Mouse (Mus musculus) brain, embryonic 14.5 days (tissue): ENCODE measurements at regions not wholly inside any gene's neighbourhood (a gene's known extent, or its start where the extent isn't known, plus 50 kb on each side); places are given as distances from the start of the nearest gene placed in this dataset.
A peak's percentile ranks its signal among the peaks of the same experiment; 100 is the strongest.

Source experiments
- DNase-seq: peaks from one replicate; pipeline ENCODE4 v3.0.0-alpha.2; 2011; ENCODE audit warnings: low read depth
- CTCF ChIP-seq: fragments of 200-500 bp; IDR thresholded peaks from 2 replicates; pipeline ENCODE4 v1.5.1; 2012; ENCODE audit warnings: inconsistent platforms, mild to moderate bottlenecking, moderate library complexity, borderline replicate concordance; ENCODE audit not compliant: insufficient read depth, insufficient read length; ENCODE audit errors: extremely low read depth
- POLR2A ChIP-seq: fragments of 200-500 bp; IDR thresholded peaks from 2 replicates; pipeline ENCODE4 v1.6.1; 2012; ENCODE audit warnings: mild to moderate bottlenecking, inconsistent platforms, borderline replicate concordance; ENCODE audit not compliant: poor library complexity, insufficient read depth, insufficient read length, severe bottlenecking; ENCODE audit errors: extremely low read depth

GRCm38 (mm10) chr7:34587239-34587638, 69.3 kb downstream of the Kctd15 start:
- no peak for DNase-seq

DNA sequence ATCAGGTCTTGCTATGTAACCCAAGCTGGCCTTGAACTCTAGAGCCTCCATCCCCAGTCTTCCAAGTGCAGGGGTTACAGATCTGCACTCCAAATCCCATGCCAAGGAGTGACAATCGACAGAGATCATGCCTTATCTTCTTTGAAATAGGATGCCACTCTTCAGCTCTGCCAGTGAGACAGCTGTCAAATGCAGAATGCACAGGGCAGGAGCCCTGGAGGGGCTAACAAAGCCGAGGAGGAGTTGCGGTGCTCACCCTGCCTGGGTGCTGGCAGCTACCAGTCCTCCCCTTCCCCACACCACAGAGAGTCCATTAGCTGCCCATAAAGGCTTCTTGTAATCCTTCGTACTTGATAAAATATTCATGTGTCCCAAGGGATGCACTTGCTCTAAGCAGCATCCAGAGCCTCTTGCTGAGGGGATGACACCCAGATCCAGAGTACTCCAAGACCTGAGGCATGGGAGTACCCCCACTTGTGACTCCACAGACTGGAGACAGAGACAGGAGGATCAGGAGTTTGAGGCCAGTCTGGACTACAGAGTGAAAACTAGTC, 71.1 kb downstream of the Kctd15 start:
- no peak for DNase-seq
- TF ChIP-seq CTCF (no peak), POLR2A (no peak)

More at GRCm38 (mm10) chr7:34587239-34587638, 69.3 kb downstream of the Kctd15 start:
- TF ChIP-seq CTCF (no peak), POLR2A (no peak)

DNA sequence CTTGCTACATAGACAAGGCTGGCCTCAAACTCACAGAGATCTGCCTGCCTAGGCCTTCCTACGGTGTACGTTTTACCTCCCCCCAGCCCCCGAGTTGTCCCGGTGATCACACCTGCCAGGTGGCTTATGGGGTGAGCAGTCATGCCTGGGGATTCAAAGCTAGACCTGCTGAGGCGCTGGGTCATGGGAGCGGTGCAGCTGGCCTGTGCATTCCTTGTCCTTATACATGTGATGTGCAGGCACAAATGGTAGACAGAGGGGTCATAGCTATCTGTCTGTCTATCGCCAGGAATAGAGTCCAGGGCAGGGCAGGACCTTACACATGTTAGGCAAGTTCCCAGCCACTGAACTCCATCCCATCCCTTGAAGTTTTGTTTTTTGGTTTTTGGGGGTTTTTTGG, 71.7 kb downstream of the Kctd15 start:
- TF ChIP-seq CTCF (no peak), POLR2A (no peak)
- no peak for DNase-seq

GRCm38 (mm10) chr7:34580866-34581265, 75.7 kb downstream of the Kctd15 start:
- DNase-seq: no peak
- TF ChIP-seq CTCF (no peak), POLR2A (no peak)

DNA sequence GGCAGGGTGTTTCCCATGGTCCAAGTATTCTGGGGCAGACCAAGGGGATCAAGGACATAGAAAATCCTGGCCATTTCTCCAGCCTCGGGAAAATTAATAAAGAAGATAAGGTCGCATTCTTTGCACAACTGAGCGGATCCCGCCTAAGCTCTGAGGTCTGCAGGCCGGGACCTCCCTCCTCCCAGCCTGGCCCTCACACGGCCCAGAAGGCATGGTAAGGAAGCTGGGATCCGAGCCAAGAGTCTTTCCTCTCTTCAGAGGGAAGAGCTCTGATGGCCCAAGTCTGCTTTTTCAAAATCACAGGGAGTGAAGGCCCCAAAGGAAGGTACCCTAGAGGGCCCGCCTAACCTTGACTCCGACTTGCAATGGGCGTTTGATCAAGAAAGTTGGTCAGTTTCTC, 85.2 kb downstream of the Kctd15 start:
- TF ChIP-seq CTCF (no peak), POLR2A (no peak)
- peak; percentile 71 for DNase-seq

- no peak for TF ChIP-seq POLR2A
- TF ChIP-seq CTCF: no peak
- peak; percentile 83 for DNase-seq
Observed at GRCm38 (mm10) chr7:34570114-34571065, 86.1 kb downstream of the Kctd15 start.

GRCm38 (mm10) chr7:34569747-34570113, 86.8 kb downstream of the Kctd15 start:
- TF ChIP-seq CTCF (no peak), POLR2A (no peak)
- DNase-seq: no peak

DNA sequence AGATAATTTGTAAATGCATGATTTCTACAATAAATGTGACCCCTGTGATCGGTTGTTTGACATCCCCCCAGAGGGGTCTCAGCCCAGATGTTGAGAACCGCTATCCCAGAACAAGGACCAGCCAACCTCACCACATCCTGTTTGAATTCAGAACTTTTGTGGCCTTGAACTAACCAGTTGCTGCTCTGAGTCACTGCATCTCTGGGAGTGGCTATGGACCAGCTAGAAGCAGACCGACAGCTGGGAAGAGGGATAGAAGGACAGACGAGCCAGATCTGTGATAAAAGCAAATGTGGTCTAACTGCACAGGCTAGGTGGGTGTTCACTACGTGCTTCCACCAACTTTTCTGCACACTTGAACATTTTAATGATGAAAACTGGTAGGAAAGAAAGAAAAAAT, 89.0 kb downstream of the Kctd15 start:
- TF ChIP-seq CTCF (no peak), POLR2A (no peak)
- DNase-seq: no peak

DNA sequence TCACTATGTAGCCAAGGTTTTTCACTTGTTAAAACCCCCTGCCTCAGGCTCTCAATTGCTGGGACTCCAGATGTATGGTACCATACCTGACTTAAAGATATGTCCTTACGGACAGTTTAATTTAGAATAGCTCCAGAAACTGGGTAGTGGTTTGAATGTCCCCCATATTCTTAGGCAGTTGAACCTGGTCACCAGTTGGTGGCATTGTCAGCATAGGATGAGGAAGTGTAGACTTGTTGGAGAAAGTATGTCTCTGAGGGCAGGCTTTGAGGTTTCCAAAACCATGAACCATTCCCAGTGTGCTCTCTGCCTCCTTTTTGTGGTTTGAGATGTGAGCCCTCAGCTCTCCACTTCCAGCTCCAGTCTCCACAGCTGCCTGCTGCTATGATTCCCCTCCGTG, 94.4 kb downstream of the Kctd15 start:
- TF ChIP-seq POLR2A (no peak), CTCF (peak; percentile 5; the same call in 1 of the 2 replicates)
- DNase-seq: peak; percentile 29

DNA sequence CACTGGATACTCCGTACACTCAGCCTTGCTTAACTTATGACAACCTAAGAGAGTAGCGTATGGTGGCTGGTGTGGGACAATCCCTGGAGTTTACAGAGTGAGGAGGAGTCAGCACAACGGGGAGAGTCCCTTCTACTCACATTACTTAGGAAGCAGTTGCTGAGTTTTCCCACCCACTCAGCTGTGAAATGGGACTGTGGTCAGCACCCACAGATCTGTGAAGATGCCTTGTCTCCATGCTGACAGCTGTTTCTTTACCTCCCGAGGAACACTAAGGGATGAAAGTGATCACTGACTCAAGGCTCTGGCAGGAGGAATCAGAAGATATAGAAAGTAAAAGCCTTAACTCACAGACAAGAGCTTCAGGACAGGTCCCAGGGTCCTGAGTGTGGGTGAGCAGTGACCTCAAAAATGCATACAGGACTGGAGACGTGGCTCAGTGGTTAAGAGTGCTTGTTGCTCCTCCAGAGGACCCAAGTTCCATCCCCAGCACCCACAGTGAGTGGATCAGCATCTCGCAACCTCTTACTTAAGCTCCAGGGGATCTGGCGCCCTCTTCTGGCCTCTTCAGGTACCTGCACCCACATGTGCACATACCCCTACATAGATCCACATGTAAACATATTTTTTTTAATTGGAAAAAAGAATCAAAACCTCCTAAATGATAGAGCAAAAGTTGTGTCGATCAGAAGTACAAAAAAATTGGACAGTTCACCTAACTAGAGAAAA, 97.8 kb downstream of the Kctd15 start:
- TF ChIP-seq CTCF (0 out of 2 replicates have a peak, but pooled peaks have one; percentile 17), POLR2A (no peak)
- DNase-seq: no peak

GRCm38 (mm10) chr7:34555196-34555595, 101.3 kb downstream of the Kctd15 start:
- TF ChIP-seq CTCF (no peak), POLR2A (no peak)
- DNase-seq: no peak

DNA sequence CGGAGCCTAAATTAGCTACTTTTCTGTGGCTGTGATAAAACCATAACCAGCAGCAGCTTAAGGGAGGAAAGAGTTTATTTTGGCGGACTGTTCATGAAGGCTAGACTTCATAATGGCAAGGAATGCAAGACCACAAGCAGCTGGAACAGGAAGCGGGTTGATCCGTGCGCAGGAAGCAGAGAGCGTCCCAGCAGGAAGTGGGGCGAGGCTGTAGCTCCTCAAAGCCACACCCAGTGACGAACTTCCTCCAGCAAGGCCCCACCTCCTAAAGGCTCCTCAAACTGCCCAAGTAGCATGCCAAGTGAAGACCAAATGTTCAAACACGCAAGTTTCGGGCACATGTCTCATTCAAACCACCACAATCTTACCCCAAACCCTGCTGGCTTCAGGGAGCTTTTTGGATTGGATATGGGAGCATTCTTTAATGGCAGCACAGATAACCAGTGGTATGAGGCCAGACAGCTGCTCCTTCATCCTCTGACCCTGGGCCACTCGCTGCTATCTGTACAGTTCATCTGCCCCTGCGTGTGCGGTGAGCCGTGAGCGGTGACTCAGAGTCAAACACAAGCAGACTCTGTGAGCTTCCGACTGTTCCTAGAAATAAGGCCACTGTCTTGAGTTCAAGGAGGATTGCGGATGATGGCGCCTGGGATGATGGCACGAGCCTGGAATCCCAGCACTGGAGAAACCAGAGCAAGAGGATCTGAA, 109.8 kb downstream of the Kctd15 start:
- no peak for DNase-seq
- TF ChIP-seq CTCF: no peak
- no peak for TF ChIP-seq POLR2A
